Mouse (Mus musculus) heart, adult 8-10 months (tissue): ENCODE results near the gene Tsr1. TPM values are rescaled to one million over a fixed set of nuclear protein-coding genes. Genes with fewer than 3 reads are reported as not detected.

ENCODE experiments used
- microRNA-seq: library from miRNA; unstranded; fragments of <30 nt; microRNA quantifications from one replicate; pipeline ENCODE4 v1.2.0, GENCODE M21; 2022
- total RNA-seq, 4 experiments: library from RNA; stranded (reverse); gene quantifications; 2 replicates each; pipeline ENCODE4 v1.2.4; 2022

Tsr1 gene
- total RNA-seq, 4 experiments from 2014 or later, result 17.5 to 19.3 (median 17.8) TPM

Small RNAs within 50 kb of the gene (microRNA-seq; reads per million reads assigned to microRNA genes)
- gene Mir6926, result 0.84 reads per million

Other genes with a start within 250 kb of the Tsr1 start
- 100 to 1,000 TPM; 210 to 221 (median 215) TPM for gene Cluh, start 248.6 kb upstream of the Tsr1 start, total RNA-seq
- gene Pafah1b1, start 173.4 kb upstream of the Tsr1 start, total RNA-seq, result 100 to 1,000 TPM; 183 to 223 (median 209) TPM
- 10 to 100 TPM; 16.2 to 19.9 (median 17.3) TPM for gene Mettl16, start 127.2 kb upstream of the Tsr1 start, total RNA-seq
- 10 to 100 TPM in 3 of 4 experiments, 1 to 10 TPM in 1; 7.4 to 13.4 (median 10.2) TPM for gene Mnt, start 67.2 kb upstream of the Tsr1 start, total RNA-seq
- gene Sgsm2, start 1.0 kb upstream of the Tsr1 start, total RNA-seq, result 1 to 10 TPM; 5.3 to 6.4 (median 5.8) TPM
- gene Smg6, start 27.8 kb downstream of the Tsr1 start, total RNA-seq, result 10 to 100 TPM; 16.7 to 22.8 (median 20.2) TPM
- gene Srr, start 27.9 kb downstream of the Tsr1 start, total RNA-seq, result 10 to 100 TPM; 26.5 to 31.3 (median 29.1) TPM